Comparison of ENCODE assay signal across 9 mouse cellular contexts in the genomic region with DNA sequence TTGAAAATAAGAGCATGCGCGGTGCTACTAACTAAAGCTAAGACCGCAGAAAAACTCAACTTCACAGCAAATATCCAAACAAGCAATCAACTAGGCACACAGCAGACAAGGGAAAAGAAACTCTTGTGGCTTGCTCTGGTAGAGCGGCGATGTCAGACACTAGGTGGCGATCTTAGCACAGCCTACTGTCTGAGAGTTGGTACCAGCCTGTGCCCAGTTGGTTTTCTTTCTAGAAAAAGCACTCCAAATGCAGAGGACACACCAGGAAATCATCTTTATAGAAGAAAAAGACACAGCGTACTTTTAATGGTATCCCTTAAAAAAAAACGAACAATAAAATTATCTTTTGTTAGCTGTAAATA.
DNase-seq lines count a peak whose midpoint lies in the region; ATAC-seq and TF ChIP-seq lines count a peak whose summit lies in the region.
"Had no signal": no experiment of that assay in that cellular context is flagged by ENCODE, and none has a peak within 500 bp of the region (broad histone marks: within the 10 kb centered on the region; RNA-seq: fewer than 3 reads in every experiment).

No protein-coding gene starts in this region.

- 16% methylated on average over 8 of the region's 8 CpGs for WGBS in thymus, adult 2 months
- WGBS in forebrain, embryonic 15.5 days, result 9% methylated on average over 8 of the region's 8 CpGs
- WGBS in kidney, postnatal 0 days, result 16% methylated on average over 8 of the region's 8 CpGs
- WGBS in liver, postnatal 0 days (ENCODE audit: insufficient replicate concordance), result 13% methylated on average over 8 of the region's 8 CpGs
- WGBS in neural tube, embryonic 15.5 days, result 21% methylated on average over 8 of the region's 8 CpGs

- no peak for TF ChIP-seq EP300 in liver, postnatal 0 days (IDR thresholded peaks at IDR 0.05; ENCODE audit: low read depth)

- no peaks in the 10 kb centered on the region for H3K36me3 ChIP-seq in thymus, adult 2 months (ENCODE audit: control insufficient read depth, insufficient read depth, low read length)
- no peaks in the 10 kb centered on the region for H3K36me3 ChIP-seq in forebrain, embryonic 15.5 days
- no peaks in the 10 kb centered on the region for H3K36me3 ChIP-seq in kidney, postnatal 0 days (ENCODE audit: insufficient read depth, low read length)
- no peaks in the 10 kb centered on the region for H3K36me3 ChIP-seq in liver, postnatal 0 days (replicated peaks; ENCODE audit: insufficient read depth, low read length)
- no peaks in the 10 kb centered on the region for H3K36me3 ChIP-seq in neural tube, embryonic 15.5 days
- H3K36me3 ChIP-seq: stomach, embryonic 15.5 days had no signal

- H3K9me3 ChIP-seq in forebrain, embryonic 15.5 days, result 0 out of 2 replicates have a peak, but pooled peaks cover 3% of the 10 kb centered on the region
- H3K9me3 ChIP-seq in kidney, postnatal 0 days (replicated peaks; ENCODE audit: low read length), result no peaks in the 10 kb centered on the region
- H3K9me3 ChIP-seq in liver, postnatal 0 days (ENCODE audit: low read length), result no peaks in the 10 kb centered on the region
- H3K9me3 ChIP-seq in neural tube, embryonic 15.5 days (replicated peaks), result no peaks in the 10 kb centered on the region
- H3K9me3 ChIP-seq: stomach, embryonic 15.5 days had no signal

- H3K4me3 ChIP-seq in thymus, adult 2 months (ENCODE audit: control insufficient read depth, insufficient read depth, low read length), result no peak overlapping the region
- no peak overlapping the region for H3K4me3 ChIP-seq in forebrain, embryonic 15.5 days
- H3K4me3 ChIP-seq in kidney, postnatal 0 days (replicated peaks; ENCODE audit: low read depth, low read length), result no peak overlapping the region
- H3K4me3 ChIP-seq in liver, postnatal 0 days (ENCODE audit: low read depth, low read length), result no peak overlapping the region
- no peak overlapping the region for H3K4me3 ChIP-seq in neural tube, embryonic 15.5 days (replicated peaks)
- H3K4me3 ChIP-seq: stomach, embryonic 15.5 days had no signal

- TF ChIP-seq CTCF in thymus, adult 2 months (IDR thresholded peaks at IDR 0.05; ENCODE audit: borderline replicate concordance, control insufficient read depth, extremely low read depth, insufficient read depth, low read length, poor library complexity), result no peak
- peak; percentile 89 for TF ChIP-seq CTCF in kidney, postnatal 0 days (IDR thresholded peaks at IDR 0.05; ENCODE audit: low read depth)
- peak; percentile 81 for TF ChIP-seq CTCF in liver, postnatal 0 days (IDR thresholded peaks at IDR 0.05; ENCODE audit: low read depth)

- DNase-seq in thymus, adult 2 months, result peak; percentile 16
- no peak for DNase-seq in thymus, adult 18-20 months
- peak; percentile 17 for DNase-seq in c-Kit-positive CD71-positive TER-119-negative erythroid progenitor cells, embryonic 14.5 days (ENCODE audit: low read depth)
- DNase-seq in kidney, postnatal 0 days (ENCODE audit: low spot score), result peak; percentile 86
- DNase-seq in liver, postnatal 0 days, result peak; percentile 54

- H3K27me3 ChIP-seq in thymus, adult 2 months (ENCODE audit: control insufficient read depth, insufficient read depth, low read length), result no peaks in the 10 kb centered on the region
- H3K27me3 ChIP-seq in forebrain, embryonic 15.5 days, result no peaks in the 10 kb centered on the region
- no peaks in the 10 kb centered on the region for H3K27me3 ChIP-seq in kidney, postnatal 0 days (ENCODE audit: insufficient read depth, low read length)
- H3K27me3 ChIP-seq in liver, postnatal 0 days (ENCODE audit: insufficient read depth, low read length), result no peaks in the 10 kb centered on the region
- H3K27me3 ChIP-seq in neural tube, embryonic 15.5 days (replicated peaks), result no peaks in the 10 kb centered on the region
- H3K27me3 ChIP-seq: stomach, embryonic 15.5 days had no signal

- no peak for TF ChIP-seq POLR2A in thymus, adult 2 months (IDR thresholded peaks at IDR 0.05; ENCODE audit: control insufficient read depth, extremely low read depth, insufficient read depth, low read length, poor library complexity)

- no peak overlapping the region for H3K9ac ChIP-seq in forebrain, embryonic 15.5 days (replicated peaks)
- H3K9ac ChIP-seq in kidney, postnatal 0 days (ENCODE audit: low read depth, low read length), result no peak overlapping the region
- no peak overlapping the region for H3K9ac ChIP-seq in liver, postnatal 0 days (replicated peaks)
- H3K9ac ChIP-seq in neural tube, embryonic 15.5 days (replicated peaks), result no peak overlapping the region
- H3K9ac ChIP-seq: stomach, embryonic 15.5 days had no signal

- no peaks in the 10 kb centered on the region for H3K4me1 ChIP-seq in thymus, adult 2 months (replicated peaks; ENCODE audit: control insufficient read depth, insufficient read depth, low read length)
- H3K4me1 ChIP-seq in forebrain, embryonic 15.5 days, result no peaks in the 10 kb centered on the region
- H3K4me1 ChIP-seq in kidney, postnatal 0 days (replicated peaks; ENCODE audit: insufficient read depth, low read length), result no peaks in the 10 kb centered on the region
- no peaks in the 10 kb centered on the region for H3K4me1 ChIP-seq in liver, postnatal 0 days (ENCODE audit: insufficient read depth)
- H3K4me1 ChIP-seq in neural tube, embryonic 15.5 days, result no peaks in the 10 kb centered on the region; the same call in 1 of the 2 replicates
- H3K4me1 ChIP-seq: stomach, embryonic 15.5 days had no signal

- ATAC-seq in forebrain, embryonic 15.5 days (replicated peaks), result peak; percentile 86; the same call in 1 of the 2 replicates
- ATAC-seq in kidney, postnatal 0 days (replicated peaks; ENCODE audit: low FRiP score, low read depth), result no peak
- no peak for ATAC-seq in liver, postnatal 0 days
- peak; percentile 63; the same call in 1 of the 2 replicates for ATAC-seq in neural tube, embryonic 15.5 days (ENCODE audit: low FRiP score)
- no peak for ATAC-seq in activated CD4-positive, CD25-positive, alpha-beta regulatory T cell, adult 4 months

- no peak overlapping the region for H3K27ac ChIP-seq in thymus, adult 2 months (ENCODE audit: control insufficient read depth, insufficient read depth, low read length)
- no peak overlapping the region for H3K27ac ChIP-seq in forebrain, embryonic 15.5 days (replicated peaks)
- no peak overlapping the region for H3K27ac ChIP-seq in kidney, postnatal 0 days
- no peak overlapping the region for H3K27ac ChIP-seq in liver, postnatal 0 days (ENCODE audit: low read depth)
- no peak overlapping the region for H3K27ac ChIP-seq in neural tube, embryonic 15.5 days (replicated peaks)
- H3K27ac ChIP-seq: stomach, embryonic 15.5 days had no signal

- H3K4me2 ChIP-seq in forebrain, embryonic 15.5 days (replicated peaks), result no peak overlapping the region
- no peak overlapping the region for H3K4me2 ChIP-seq in kidney, postnatal 0 days (ENCODE audit: low read length)
- H3K4me2 ChIP-seq in liver, postnatal 0 days (ENCODE audit: low read depth, low read length), result no peak overlapping the region
- H3K4me2 ChIP-seq in neural tube, embryonic 15.5 days, result no peak overlapping the region
- H3K4me2 ChIP-seq: stomach, embryonic 15.5 days had no signal

Comparison
In these comparisons a context has a peak if more than half of its experiments do, and no peak if none do; other contexts are left out.
1. DNase-seq: peak in thymus, adult 2 months (single experiment), c-Kit-positive CD71-positive TER-119-negative erythroid progenitor cells, embryonic 14.5 days (single experiment), kidney, postnatal 0 days (single experiment) and liver, postnatal 0 days (single experiment); none in thymus, adult 18-20 months (0 of 2).
2. ATAC-seq: peak in forebrain, embryonic 15.5 days (single experiment) and neural tube, embryonic 15.5 days (single experiment); none in kidney, postnatal 0 days (single experiment), liver, postnatal 0 days (single experiment) and activated CD4-positive, CD25-positive, alpha-beta regulatory T cell, adult 4 months (single experiment).